In the genomic region with DNA sequence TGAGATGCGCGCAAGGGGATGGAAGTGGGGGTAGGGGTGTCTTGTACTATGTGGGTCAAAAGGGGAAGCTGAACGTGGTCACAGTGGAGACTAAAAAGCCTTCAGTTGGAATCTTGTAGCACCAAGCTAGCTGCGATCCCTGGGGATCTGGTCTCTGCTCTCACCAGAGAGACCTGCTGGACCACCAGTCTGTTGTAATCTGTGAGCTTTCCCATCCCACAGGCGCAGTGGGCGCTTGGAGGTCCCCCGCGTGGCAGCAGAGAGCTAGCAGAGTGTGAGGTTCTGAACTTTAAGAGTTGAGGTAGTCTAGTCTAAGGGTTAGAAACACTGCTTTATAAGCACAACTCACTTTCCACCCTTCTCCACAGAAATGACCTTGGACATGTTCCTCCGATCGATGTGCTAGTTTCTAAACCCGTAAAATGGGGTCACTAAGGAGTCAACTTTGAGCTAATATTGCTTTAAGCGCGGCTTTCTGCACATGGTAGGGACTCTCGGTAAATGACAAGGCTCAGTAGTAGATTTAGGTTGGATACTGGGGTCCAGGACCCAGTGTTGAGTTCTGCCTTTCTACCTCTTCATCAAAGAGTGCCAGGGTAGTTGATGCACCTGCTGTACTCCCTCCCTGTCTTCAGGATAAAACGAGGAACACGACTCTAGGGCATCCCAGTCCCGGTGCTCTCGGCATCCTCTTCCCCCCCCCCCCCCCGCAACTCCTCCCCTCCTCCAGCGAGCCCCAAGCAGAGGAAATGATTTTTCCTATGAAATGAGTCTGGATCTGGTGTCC, we compare ENCODE assay signal across 9 mouse cellular contexts. TPM values are rescaled to one million over a fixed set of nuclear protein-coding genes. Genes with fewer than 3 reads are reported as not detected.
A peak's percentile ranks its signal among the peaks of the same experiment; 100 is the strongest.
DNase-seq lines count a peak whose midpoint lies in the region; ATAC-seq and TF ChIP-seq lines count a peak whose summit lies in the region.
"Had no signal": no experiment of that assay in that cellular context is flagged by ENCODE, and none has a peak within 500 bp of the region (broad histone marks: within the 10 kb centered on the region; RNA-seq: fewer than 3 reads in every experiment).

TSS of gene Gabrb2 (plus strand) at position 762 of the 787 bp plus-strand sequence.

- TF ChIP-seq CTCF in embryonic fibroblast, embryonic 13.5 days (IDR thresholded peaks at IDR 0.05; ENCODE audit: borderline replicate concordance, insufficient read depth, low read length) = no peak
- TF ChIP-seq CTCF in olfactory bulb, adult 2 months (IDR thresholded peaks at IDR 0.05; ENCODE audit: insufficient read depth, low read depth, low read length) = no peak

- peak within 1 kb of the TSS; percentile 93 for H3K4me2 ChIP-seq in heart, embryonic 12.5 days

- DNase-seq in heart, postnatal 14 days = no peak
- DNase-seq in ES-E14 (ENCODE audit: low read depth, low spot score) = no peak
- DNase-seq in left cerebral cortex, postnatal 36 days (ENCODE audit: low spot score in 2 of 2) = peak; percentile 12 to 16
- no peak for DNase-seq in Muller cell, postnatal 12 days (ENCODE audit: inconsistent ontology term)
- DNase-seq in urinary bladder, postnatal 4 days (ENCODE audit: low spot score in 2 of 2) = no peak

- in situ Hi-C loops in ES-E14 (cut with MboI; ENCODE audit: low sequenced_read_pairs in 2 of 2, unreplicated experiment in 2 of 2) = no loop called here

- ATAC-seq in heart, embryonic 12.5 days (ENCODE audit: insufficient number of reproducible peaks, low FRiP score) = no peak

- peaks cover 15% of the 10 kb centered on the region; the same call in 1 of the 2 replicates for H3K27me3 ChIP-seq in heart, embryonic 12.5 days (replicated peaks)

- H3K9me3 ChIP-seq in heart, embryonic 12.5 days (replicated peaks) = no peaks in the 10 kb centered on the region
- no peaks in the 10 kb centered on the region for H3K9me3 ChIP-seq in ES-E14 (ENCODE audit: control insufficient read depth, insufficient read depth, low read depth, low read length)

- H3K27ac ChIP-seq in heart, embryonic 12.5 days (ENCODE audit: poor library complexity, severe bottlenecking) = no peak within 1 kb of the TSS
- no peak within 1 kb of the TSS for H3K27ac ChIP-seq in ES-E14 (ENCODE audit: insufficient read depth, low read depth, low read length, poor library complexity, severe bottlenecking)
- H3K27ac ChIP-seq in embryonic fibroblast, embryonic 13.5 days (ENCODE audit: insufficient read depth, low read length) = no peak within 1 kb of the TSS
- H3K27ac ChIP-seq in olfactory bulb, adult 2 months (ENCODE audit: insufficient read depth, low read depth, low read length) = peak within 1 kb of the TSS; percentile 90

- WGBS in heart, embryonic 12.5 days = 28% methylated on average over 20 of the region's 20 CpGs
- 32% methylated on average over 20 of the region's 20 CpGs for WGBS in olfactory bulb, adult 2 months

- H3K4me3 ChIP-seq in heart, embryonic 12.5 days = peak within 1 kb of the TSS; percentile 66
- H3K4me3 ChIP-seq in ES-E14 (ENCODE audit: insufficient read depth in 1 of 2, low read depth in 1 of 2, low read length in 2 of 2, poor library complexity in 1 of 2, severe bottlenecking in 1 of 2) = peak within 1 kb of the TSS; percentile 57 to 65
- H3K4me3 ChIP-seq in embryonic fibroblast, embryonic 13.5 days (ENCODE audit: insufficient read depth, low read length) = peak within 1 kb of the TSS; percentile 52
- peak within 1 kb of the TSS; percentile 64 for H3K4me3 ChIP-seq in olfactory bulb, adult 2 months (ENCODE audit: insufficient read depth, low read depth, low read length)

- no peaks in the 10 kb centered on the region for H3K4me1 ChIP-seq in heart, embryonic 12.5 days (replicated peaks)
- no peaks in the 10 kb centered on the region; a peak in 1 of 4 replicates for H3K4me1 ChIP-seq in ES-E14 (ENCODE audit: control insufficient read depth in 2 of 2, insufficient read depth in 2 of 2, low read length in 2 of 2, poor library complexity in 1 of 2)
- H3K4me1 ChIP-seq in embryonic fibroblast, embryonic 13.5 days (ENCODE audit: control insufficient read depth, insufficient read depth, low read length) = no peaks in the 10 kb centered on the region
- H3K4me1 ChIP-seq in olfactory bulb, adult 2 months (ENCODE audit: control insufficient read depth, insufficient read depth, low read length) = no peaks in the 10 kb centered on the region

- H3K9ac ChIP-seq in heart, embryonic 12.5 days = peak within 1 kb of the TSS; percentile 70
- H3K9ac ChIP-seq in ES-E14 (ENCODE audit: insufficient read depth, low read depth, low read length, poor library complexity, severe bottlenecking) = no peak within 1 kb of the TSS

- TF ChIP-seq POLR2A in embryonic fibroblast, embryonic 13.5 days (IDR thresholded peaks at IDR 0.05; ENCODE audit: low read depth, low read length) = no peak
- TF ChIP-seq POLR2A in olfactory bulb, adult 2 months (IDR thresholded peaks at IDR 0.05; ENCODE audit: insufficient read depth, low read depth, low read length) = no peak

- intact Hi-C loops in heart, postnatal 14 days (cut with DNase I) = no loop called here
- intact Hi-C loops in left cerebral cortex, postnatal 36 days (cut with DNase I) = no loop called here

- no peaks in the 10 kb centered on the region for H3K36me3 ChIP-seq in heart, embryonic 12.5 days
- no peaks in the 10 kb centered on the region for H3K36me3 ChIP-seq in ES-E14 (ENCODE audit: control insufficient read depth, insufficient read depth, low read length, poor library complexity, severe bottlenecking)
- H3K36me3 ChIP-seq: G1E had no signal

TF ChIP-seq in ES-E14, 5 proteins besides CTCF, POLR2A, EP300 and RAD21:
- TF ChIP-seq HCFC1 (IDR thresholded peaks at IDR 0.05; ENCODE audit: borderline replicate concordance, insufficient read depth, low read length) (no peak), MAFK (IDR thresholded peaks at IDR 0.05; ENCODE audit: insufficient read depth, low read depth, low read length) (no peak), ZNF384 (IDR thresholded peaks at IDR 0.05; ENCODE audit: low read depth, low read length) (no peak), CHD2 (IDR thresholded peaks at IDR 0.05; ENCODE audit: low read depth, low read length) (no peak), ZC3H11A (IDR thresholded peaks at IDR 0.05; ENCODE audit: borderline replicate concordance, low read depth, low read length) (no peak)

RNA-seq across cellular contexts. Expression of gene Gabrb2, which starts in this region (rescaled TPM):
- polyA plus RNA-seq in heart, embryonic 12.5 days (2016; fragmentation: Nextera tagmentation; extraction: Ambion mirVana) = 2.1 and 3.0 TPM in 2 replicates
- 1 to 10 TPM; 1.4 to 2.1 TPM for total RNA-seq in heart, postnatal 14 days (2021)
- 0.05 and 0.13 TPM in 2 replicates for total RNA-seq in ES-E14 (2012; rRNA removed)
- polyA plus RNA-seq in embryonic fibroblast, embryonic 13.5 days (2011; ENCODE audit: insufficient read length, low read depth, missing spikeins) = 0.84 and 1.3 TPM in 2 replicates
- 100 to 1,000 TPM; 187 to 190 TPM for total RNA-seq in left cerebral cortex, postnatal 36 days (2021)
- polyA plus RNA-seq in olfactory bulb, adult 2 months (2012; ENCODE audit: insufficient read depth, insufficient read length, low replicate concordance, missing spikeins) = not detected in 2 replicates
- polyA plus RNA-seq: G1E had no signal

Comparison
In these comparisons a context has a peak if more than half of its experiments do, and no peak if none do; other contexts are left out.
1. RNA of gene Gabrb2 (total RNA-seq): 187 to 190 TPM in left cerebral cortex, postnatal 36 days; 1.4 to 2.1 TPM in heart, postnatal 14 days and 0.05 to 0.13 TPM in ES-E14; every median in the first group is over 10 times any median in the second.
2. DNase-seq: peak in left cerebral cortex, postnatal 36 days (2 of 2); none in heart, postnatal 14 days (0 of 2), ES-E14 (single experiment), Muller cell, postnatal 12 days (single experiment) and urinary bladder, postnatal 4 days (0 of 2).
3. Peak in every context shown above with its lines, with median percentiles within 50 percentile points of each other: H3K4me3 ChIP-seq.